Mouse (Mus musculus) myocyte (in vitro differentiated cells): Measurements from ENCODE around the gene Rnaseh2b.

Experiments
- CEBPB ChIP-seq: IDR thresholded peaks from 2 replicates; pipeline ENCODE4 v1.6.1; 2011; ENCODE audit warnings: mild to moderate bottlenecking, moderate library complexity; ENCODE audit not compliant: poor library complexity, insufficient read depth, severe bottlenecking
- E2F4 ChIP-seq: IDR thresholded peaks from one replicate; pipeline ENCODE4 v1.6.1; 2011; ENCODE audit warnings: mild to moderate bottlenecking, control low read depth, moderate library complexity; ENCODE audit not compliant: insufficient read depth
- MAX ChIP-seq: IDR thresholded peaks from one replicate; pipeline ENCODE4 v1.6.1; 2011; ENCODE audit warnings: low read depth, mild to moderate bottlenecking, control low read depth
- MYOD1 ChIP-seq, 3 experiments: IDR thresholded peaks; one replicate each; pipeline ENCODE4 v1.6.1; 2011; ENCODE audit warnings: control low read depth in 2 of 3, low read depth in 2 of 3, mild to moderate bottlenecking in 2 of 3, moderate library complexity in 1 of 3; ENCODE audit not compliant: insufficient read length in 2 of 3, control insufficient read depth in 1 of 3
- MYOG ChIP-seq, 3 experiments: IDR thresholded peaks; one replicate each; pipeline ENCODE4 v1.6.1; 2011; ENCODE audit warnings: control low read depth in 2 of 3, low read depth in 2 of 3, mild to moderate bottlenecking in 2 of 3; ENCODE audit not compliant: insufficient read length in 2 of 3, control insufficient read depth in 1 of 3, insufficient read depth in 1 of 3
- POLR2A ChIP-seq: IDR thresholded peaks from one replicate; pipeline ENCODE4 v1.6.1; 2011; ENCODE audit warnings: low read depth, mild to moderate bottlenecking, control low read depth, moderate library complexity; ENCODE audit not compliant: insufficient read length
- POLR2AphosphoS2 ChIP-seq: IDR thresholded peaks from one replicate; pipeline ENCODE4 v1.6.1; 2011; ENCODE audit warnings: low read depth, control low read depth; ENCODE audit not compliant: insufficient read length
- REST ChIP-seq: IDR thresholded peaks from one replicate; pipeline ENCODE4 v1.6.1; 2011; ENCODE audit warnings: mild to moderate bottlenecking, control low read depth, moderate library complexity; ENCODE audit not compliant: insufficient read depth, insufficient read length
- SRF ChIP-seq: IDR thresholded peaks from one replicate; pipeline ENCODE4 v1.6.1; 2011; ENCODE audit warnings: low read depth; ENCODE audit not compliant: control insufficient read depth, insufficient read length
- TCF12 ChIP-seq: IDR thresholded peaks from one replicate; pipeline ENCODE4 v1.6.1; 2011; ENCODE audit warnings: mild to moderate bottlenecking, control low read depth; ENCODE audit not compliant: poor library complexity, insufficient read depth, severe bottlenecking
- TCF3 ChIP-seq: IDR thresholded peaks from one replicate; pipeline ENCODE4 v1.6.1; 2011; ENCODE audit warnings: low read depth, control low read depth; ENCODE audit not compliant: insufficient read length
- USF1 ChIP-seq: IDR thresholded peaks from one replicate; pipeline ENCODE4 v1.6.1; 2011; ENCODE audit warnings: low read depth, mild to moderate bottlenecking, control low read depth, moderate library complexity

- no peak for TF ChIP-seq POLR2A
- no peak for TF ChIP-seq REST
- TF ChIP-seq TCF3, result no peak
- TF ChIP-seq USF1, result no peak
- TF ChIP-seq E2F4, result no peak
- TF ChIP-seq MAX, result no peak
- no peak for TF ChIP-seq MYOG (IDR thresholded peaks at IDR 0.05; ENCODE audit: control insufficient read depth in 1 of 3, insufficient read depth in 1 of 3, insufficient read length in 2 of 3, low read depth in 2 of 3)
- no peak for TF ChIP-seq SRF
- no peak for TF ChIP-seq POLR2AphosphoS2
- TF ChIP-seq MYOD1 (IDR thresholded peaks at IDR 0.05; ENCODE audit: control insufficient read depth in 1 of 3, insufficient read length in 2 of 3, low read depth in 2 of 3), result no peak
- no peak for TF ChIP-seq TCF12
- TF ChIP-seq CEBPB, result no peak
These were observed 125.1 kb downstream of the Rnaseh2b start for GRCm38 (mm10) chr14:62417501-62417900.
